Mouse (Mus musculus) left cerebral cortex, adult 11 months (tissue): Measurements from ENCODE around the gene Sh3rf1.

Source experiments
- DNase-seq: peaks from one replicate; pipeline ENCODE4 v3.0.0; 2022; ENCODE audit warnings: low spot score

The Sh3rf1 gene

GRCm38 (mm10) chr8:61286394-61286793, 62.7 kb downstream of the Sh3rf1 start:
- no peak for DNase-seq

- DNase-seq = no peak
These were observed 63.2 kb downstream of the Sh3rf1 start for GRCm38 (mm10) chr8:61286795-61287385.

GRCm38 (mm10) chr8:61288006-61288566, 64.4 kb downstream of the Sh3rf1 start:
- DNase-seq = no peak

GRCm38 (mm10) chr8:61288676-61289075, 65.0 kb downstream of the Sh3rf1 start:
- no peak for DNase-seq

GRCm38 (mm10) chr8:61295040-61295439, 71.4 kb downstream of the Sh3rf1 start:
- DNase-seq = no peak

GRCm38 (mm10) chr8:61295441-61295840, 71.8 kb downstream of the Sh3rf1 start:
- DNase-seq = no peak

GRCm38 (mm10) chr8:61298828-61299227, 75.2 kb downstream of the Sh3rf1 start:
- DNase-seq = no peak

GRCm38 (mm10) chr8:61301298-61302028, 77.8 kb downstream of the Sh3rf1 start:
- no peak for DNase-seq

- DNase-seq = no peak
These were observed 78.3 kb downstream of the Sh3rf1 start for GRCm38 (mm10) chr8:61302029-61302368.

- no peak for DNase-seq
These were observed 81.9 kb downstream of the Sh3rf1 start for GRCm38 (mm10) chr8:61305451-61306070.

- peak; percentile 28 for DNase-seq
These were observed 82.9 kb downstream of the Sh3rf1 start for GRCm38 (mm10) chr8:61306501-61307112.

- DNase-seq = no peak
These were observed 85.2 kb downstream of the Sh3rf1 start for GRCm38 (mm10) chr8:61308896-61309295.

GRCm38 (mm10) chr8:61309530-61310402, 86.1 kb downstream of the Sh3rf1 start:
- no peak for DNase-seq

- no peak for DNase-seq
These were observed 86.8 kb downstream of the Sh3rf1 start for GRCm38 (mm10) chr8:61310403-61310871.

- no peak for DNase-seq
These were observed 89.3 kb downstream of the Sh3rf1 start for GRCm38 (mm10) chr8:61313016-61313415.

GRCm38 (mm10) chr8:61316012-61316767, 92.5 kb downstream of the Sh3rf1 start:
- no peak for DNase-seq

GRCm38 (mm10) chr8:61316813-61317534, 93.3 kb downstream of the Sh3rf1 start:
- DNase-seq = no peak

GRCm38 (mm10) chr8:61317535-61318136, 94.0 kb downstream of the Sh3rf1 start:
- no peak for DNase-seq

GRCm38 (mm10) chr8:61321216-61321615, 97.5 kb downstream of the Sh3rf1 start:
- DNase-seq = no peak

- no peak for DNase-seq
These were observed 98.1 kb downstream of the Sh3rf1 start for GRCm38 (mm10) chr8:61321780-61322179.
